Mouse (Mus musculus): ENCODE data around the gene Fam161b.
A peak's percentile ranks its signal among the peaks of the same experiment; 100 is the strongest.

Fam161b gene

DNA sequence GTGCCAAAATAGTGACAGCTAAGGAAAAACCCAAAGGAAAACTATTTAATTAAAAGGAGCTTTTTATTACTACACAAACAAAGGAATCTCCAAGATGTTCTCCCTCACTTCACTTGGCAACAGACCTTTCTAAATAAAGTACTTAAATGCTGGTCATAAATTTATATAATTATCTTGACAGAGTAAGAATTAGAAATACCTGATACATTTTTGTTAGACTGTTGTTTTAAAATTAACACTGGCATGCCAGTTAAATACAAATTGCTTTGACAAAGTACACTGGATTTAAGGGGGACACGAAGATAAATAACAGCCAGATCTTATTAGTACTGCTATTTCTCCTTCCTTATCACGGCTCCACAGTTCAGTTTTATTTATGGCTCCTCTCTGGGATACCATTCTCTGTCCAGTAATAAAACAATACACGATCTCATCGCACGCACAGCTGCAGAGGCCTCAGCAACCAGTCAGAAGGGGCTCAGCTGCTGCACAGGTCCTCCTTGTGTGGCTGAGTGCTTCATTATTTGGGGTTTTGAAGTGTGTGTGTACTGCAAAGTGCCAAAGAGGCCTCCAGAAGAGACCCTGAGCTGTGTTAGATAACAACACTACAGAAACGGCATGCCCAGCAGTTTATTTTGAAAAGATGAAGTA, 12.3 kb upstream of the Fam161b start:
- no peak for DNase-seq (ENCODE audit: low read depth)

DNA sequence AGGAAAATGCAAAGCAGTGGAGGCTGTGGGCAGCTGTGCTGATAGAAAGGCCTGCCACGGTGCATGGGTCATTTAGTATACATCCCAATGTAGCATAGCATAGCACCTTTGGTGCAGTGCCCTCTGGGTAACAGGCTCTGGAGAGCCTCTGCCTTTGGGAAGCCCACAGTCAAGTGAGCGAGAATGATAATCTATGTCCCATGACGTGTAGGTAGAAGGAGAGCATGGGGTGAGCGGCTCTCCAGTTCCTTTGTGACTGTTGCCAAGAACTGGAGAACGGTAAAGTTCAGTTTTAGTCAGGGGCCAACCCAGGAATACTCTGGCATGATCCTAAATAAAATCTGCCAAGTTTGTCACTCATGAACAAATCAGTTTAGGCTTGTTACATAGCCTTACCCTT, 10.0 kb upstream of the Fam161b start:
- no peak for DNase-seq (ENCODE audit: low read depth)

DNA sequence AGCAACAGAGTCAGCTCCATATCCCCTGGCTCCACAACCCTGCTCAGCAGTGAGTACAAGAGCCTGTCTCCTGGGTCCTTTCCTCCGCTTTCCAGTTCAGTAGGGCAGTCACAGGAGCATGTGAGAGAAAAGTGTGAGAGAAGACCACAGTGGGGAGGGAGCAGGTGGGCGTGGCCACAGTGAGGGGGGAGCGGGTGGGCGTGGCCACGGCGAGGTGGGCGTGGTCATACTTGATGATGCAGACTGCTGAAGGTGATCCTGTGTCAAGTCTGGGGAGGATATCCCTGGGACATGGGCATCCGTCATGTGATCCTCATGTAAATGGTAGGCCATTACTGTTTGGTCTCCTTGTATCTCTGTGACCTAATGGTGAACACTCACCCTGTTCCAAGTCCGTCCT, 5.3 kb upstream of the Fam161b start:
- peak; percentile 15 for DNase-seq (ENCODE audit: low read depth)

DNA sequence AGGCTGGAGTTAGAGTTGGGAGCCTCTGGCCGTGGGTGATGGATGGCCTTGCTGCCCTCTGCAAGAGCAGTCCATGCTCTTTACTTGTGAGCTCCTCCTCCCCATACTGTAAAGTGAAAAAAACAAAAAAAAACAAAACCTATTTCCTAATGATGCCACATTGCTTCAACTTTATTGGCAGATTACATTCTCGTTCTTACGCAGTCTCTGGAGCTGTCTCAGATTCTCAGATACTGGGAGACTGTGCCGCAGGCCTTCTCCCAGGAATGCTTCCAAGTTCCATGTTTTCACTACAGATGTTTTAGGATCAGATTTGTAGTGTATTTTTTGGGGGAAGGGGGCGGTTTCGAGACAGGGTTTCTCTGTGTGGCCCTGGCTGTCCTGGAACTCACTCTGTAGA, 3.5 kb upstream of the Fam161b start:
- no peak for DNase-seq (ENCODE audit: low read depth)

DNA sequence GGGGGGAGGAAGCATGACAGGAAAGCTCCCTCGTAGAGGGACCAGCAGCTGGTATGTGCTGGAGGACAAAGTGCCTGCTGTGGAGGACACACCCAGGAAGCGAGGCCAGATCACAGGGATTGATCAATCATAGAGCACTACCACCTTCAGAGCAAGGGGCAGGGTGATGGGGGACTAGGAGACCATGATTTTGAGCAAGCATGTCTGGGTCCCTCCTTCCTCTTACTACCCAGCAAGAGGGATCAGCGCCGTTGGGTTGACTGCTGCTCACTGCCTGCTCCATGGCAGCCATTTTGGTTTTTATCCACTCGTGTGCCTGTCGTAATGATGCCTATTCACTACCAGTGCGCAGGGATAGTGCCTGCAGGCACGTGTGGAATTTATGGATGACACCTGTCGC, 2.7 kb upstream of the Fam161b start:
- no peak for DNase-seq (ENCODE audit: low read depth)

DNA sequence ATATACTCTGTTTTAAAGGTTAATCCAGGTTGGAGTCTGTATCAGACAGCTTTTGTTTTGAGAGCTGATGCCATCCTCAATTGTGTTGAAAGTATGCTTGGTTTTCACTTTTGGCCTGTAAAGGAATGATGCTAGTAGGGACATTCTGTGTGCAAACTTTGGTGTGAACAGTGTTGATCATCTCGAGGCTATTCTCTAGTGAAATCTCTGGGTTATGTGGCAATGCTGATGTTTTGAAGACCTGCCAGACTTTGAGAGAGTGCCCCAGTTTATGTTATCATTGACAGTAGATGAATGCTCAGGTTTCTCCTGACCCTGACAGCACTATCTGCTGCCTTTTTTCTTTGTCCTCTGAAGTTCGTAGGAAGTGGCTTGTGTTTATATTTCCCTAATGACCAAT, 1.2 kb upstream of the Fam161b start:
- DNase-seq (ENCODE audit: low read depth) = no peak

DNA sequence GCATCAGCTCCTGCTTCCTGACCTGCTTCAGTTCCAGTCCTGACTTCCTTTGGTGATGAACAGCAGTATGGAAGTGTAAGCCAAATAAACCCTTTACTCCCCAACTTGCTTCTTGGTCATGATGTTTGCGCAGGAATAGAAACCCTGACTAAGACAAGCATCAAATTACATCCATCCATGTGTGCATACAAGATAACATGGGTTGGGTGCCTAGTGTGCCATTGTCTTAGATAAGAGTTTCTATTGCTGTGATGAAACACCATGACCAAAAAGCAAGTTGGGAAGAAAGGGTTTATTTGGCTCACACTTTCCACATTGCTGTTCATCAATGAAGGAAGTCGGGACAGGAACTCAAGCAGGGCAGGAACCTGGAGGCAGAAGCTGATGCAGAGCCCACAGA, 2.9 kb downstream of the Fam161b start:
- peak; percentile 60 for DNase-seq (ENCODE audit: low read depth)

DNA sequence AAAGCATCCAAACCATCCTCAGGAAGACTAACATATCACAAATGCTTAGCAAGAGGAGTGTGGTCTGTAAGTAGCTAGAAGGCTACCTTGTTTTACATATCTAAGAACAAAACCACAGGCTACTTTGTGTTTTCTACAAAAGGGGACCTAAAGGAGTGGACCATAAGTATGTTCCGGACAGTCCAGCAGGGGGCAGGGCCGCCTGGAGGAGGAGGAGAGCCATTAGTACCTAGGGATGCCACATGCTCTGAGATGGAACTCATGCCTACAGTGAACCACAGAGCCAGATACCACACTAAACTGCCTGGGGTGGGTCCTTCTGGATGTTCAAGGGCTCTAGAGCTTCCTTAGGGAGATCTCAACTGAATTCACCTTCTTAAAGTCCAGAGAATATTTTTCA, 14.4 kb downstream of the Fam161b start:
- DNase-seq (ENCODE audit: low read depth) = peak; percentile 74

DNA sequence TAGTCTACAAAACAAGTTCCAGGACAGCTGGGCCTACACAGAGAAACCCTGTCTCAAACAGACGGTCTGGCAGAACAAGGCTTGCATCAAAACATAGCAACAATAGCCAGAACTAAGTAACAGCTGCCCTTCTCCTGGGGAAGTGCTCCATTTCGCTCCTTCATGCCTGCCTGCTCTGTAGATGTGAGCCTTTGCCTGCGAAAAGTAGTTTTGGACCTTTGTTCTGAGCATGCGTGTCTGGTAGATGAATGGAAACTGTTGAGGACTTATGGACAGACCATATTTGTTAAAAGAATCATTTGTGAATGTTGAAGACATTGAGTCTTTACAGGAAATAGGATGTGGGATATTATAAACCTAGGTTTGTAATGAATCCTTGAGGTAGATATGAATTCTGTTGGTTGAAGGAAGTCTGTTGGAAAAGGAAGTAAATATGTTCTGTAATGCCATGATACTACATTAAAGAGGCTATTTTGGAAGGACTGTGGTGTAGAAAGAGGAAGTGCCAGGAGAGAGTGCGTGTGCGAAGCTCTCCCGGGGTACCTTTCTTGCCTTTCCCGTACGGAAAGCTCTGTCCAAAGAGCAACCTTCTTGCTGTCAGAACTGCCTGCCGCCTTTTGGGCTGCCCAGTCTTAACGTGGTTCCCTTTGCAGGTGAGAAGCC, 24.5 kb downstream of the Fam161b start:
- peak; percentile 77 for DNase-seq (ENCODE audit: low read depth)

DNA sequence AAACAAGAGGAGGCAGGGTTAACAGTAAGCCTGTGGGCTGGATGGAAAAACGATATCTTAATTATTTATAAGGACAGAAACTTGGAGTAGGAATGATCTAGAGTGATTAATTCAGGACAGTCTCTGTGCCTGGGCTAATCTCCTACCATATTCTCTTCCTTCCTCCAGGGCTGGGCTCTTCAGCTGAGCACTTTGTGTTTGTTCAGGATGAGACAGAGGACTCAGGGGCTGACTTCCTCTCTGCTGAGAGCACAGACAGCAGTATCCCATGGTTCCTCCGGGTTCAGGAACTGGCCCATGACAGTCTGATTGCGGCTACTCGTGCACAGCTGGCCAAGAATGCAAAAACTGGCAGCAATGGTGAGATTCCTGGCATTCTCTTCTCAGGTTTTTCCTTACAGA, 34.5 kb downstream of the Fam161b start:
- no peak for DNase-seq (ENCODE audit: low read depth)

DNA sequence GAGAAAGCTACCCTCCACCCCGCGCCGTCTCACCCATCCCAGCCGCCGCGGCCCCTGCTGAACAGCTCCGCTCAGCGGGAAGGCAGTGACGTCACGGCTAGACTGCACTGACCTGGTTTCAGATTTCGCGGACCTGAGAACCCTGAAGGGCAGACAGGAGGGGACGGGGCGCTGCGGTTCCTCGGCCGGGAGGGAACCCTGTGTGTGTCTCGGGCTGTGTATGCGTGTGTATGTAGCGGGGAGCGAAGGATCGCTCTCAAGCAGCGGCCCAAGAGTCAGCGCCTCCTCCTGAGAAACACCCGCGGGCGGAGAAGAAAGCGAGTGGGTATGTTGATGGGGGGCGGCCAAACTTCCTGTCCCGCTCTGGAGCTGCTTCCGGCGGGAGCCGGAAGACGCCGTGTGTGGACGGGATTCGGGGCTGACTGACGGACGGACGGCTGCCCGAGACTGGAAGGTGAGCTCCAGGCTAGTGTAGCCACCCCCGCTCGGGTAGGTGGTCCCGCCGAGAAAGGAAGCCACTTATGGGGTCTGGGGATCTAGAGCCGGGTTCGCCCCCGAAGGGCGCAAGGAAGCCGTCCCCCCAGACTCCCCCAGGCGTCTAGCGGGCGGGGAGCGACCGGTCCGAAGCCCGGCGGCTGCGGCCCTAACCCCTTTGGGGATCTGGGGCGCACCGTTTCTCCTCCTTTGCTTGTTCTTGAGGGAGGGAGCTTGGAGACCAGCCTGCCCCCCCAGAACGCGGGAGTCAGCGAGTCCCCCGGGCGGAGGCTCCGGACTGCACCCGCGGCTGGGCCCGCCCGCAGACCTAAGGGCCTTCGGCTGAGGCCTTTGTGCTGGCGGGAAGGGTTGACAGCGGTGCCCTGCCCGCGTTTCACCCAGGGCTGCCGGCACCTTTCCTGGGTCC, 44.7 kb downstream of the Fam161b start, which contains the start of gene Zfp410:
TSS of gene Zfp410 (plus strand) at position 132 of the 901 bp plus-strand sequence.
- peak; percentile 92 for DNase-seq (ENCODE audit: low read depth)

DNA sequence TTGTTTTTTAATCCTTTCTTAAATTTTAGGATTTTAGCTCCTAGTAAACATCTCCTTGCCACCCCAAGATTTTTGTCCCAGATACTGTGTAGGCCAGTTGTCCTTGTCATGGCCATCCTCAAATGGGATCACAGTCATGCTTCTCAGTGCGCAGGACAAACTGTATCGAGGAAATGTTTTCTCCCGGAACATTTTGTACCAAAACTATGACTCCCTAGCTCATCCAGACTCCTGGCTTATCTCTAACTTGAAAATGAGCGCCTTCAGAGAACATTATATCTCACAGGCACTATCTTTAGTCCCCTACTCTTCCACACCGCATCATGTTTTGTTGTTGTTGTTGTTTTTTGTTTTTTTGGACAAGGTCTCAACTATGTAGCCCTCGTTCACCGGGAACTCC, 45.6 kb downstream of the Fam161b start:
- no peak for DNase-seq (ENCODE audit: low read depth)

DNA sequence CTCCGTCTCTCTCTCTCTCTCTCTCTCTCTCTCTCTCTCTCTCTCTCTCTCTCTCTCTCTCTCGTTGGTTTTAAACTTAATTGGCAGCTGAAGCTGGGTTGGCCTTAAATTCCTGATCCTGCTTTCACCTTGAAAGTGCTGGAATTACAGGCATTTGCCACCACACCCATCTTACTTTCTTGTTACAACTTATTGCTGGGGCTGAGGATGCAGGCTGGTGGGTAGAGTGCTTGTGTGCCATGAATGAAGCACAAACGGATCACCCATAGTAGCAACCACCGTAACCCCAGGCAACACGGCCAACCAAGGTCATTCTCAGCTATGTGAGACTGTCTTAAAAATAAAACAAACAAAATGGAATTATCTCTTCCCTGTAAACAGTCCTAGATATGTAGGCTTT, 50.3 kb downstream of the Fam161b start:
- DNase-seq (ENCODE audit: low read depth) = no peak

DNA sequence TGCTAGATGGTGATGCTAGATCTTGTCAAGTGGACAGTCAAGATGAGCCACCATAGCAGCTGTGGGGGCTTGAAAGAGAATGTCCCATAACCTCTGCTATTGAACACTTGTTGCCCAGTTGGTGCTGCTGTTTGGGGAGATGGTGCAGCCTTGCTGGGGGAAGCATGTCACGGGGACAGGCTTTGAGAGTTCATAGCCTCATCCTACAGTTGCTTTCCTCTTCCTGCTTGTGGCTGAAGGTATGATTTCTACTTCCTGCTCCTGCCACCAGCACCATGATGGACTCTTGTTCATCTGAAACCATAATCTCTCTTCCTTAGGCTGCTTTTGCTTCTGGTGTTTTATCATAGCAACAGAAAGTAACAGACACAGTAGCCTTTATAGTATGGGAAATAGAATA, 57.1 kb downstream of the Fam161b start:
- no peak for DNase-seq (ENCODE audit: low read depth)

DNA sequence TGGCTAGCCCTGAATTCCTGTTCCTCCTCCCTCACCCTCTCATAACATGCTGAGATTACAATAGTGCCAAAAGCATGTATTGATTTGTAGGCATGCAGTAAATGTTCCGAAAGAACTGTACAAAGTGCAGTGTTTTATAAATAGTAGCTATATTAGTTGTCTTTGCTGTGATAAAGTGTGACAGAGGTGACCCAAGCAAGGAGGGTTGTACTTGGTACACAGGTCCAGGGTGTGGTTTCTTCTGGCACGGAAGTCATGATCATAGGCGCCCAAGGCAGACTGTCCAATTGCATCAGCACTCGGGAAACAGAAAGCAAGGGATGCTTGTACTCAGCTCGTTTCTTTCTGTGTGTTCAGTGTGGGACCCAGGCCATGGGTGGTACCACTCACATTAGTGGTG, 57.5 kb downstream of the Fam161b start:
- no peak for DNase-seq (ENCODE audit: low read depth)

DNA sequence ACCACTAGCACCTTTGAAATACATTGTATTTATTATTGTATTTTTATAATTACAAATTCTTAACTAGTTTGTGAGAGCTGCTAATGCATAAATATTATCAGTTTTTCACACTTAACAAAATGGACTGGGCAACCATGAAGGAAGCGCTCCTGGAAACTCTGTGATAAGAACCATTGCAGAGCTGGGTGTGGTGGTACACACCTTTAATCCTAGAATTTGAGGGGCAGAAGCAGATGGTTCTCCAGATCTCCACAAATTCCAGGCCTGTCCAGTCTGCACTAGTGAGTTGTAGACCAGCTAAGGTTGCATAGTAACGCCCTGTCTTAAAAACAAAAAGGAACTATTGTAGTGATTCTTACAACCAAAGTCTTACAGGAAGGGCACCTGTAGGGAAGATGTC, 62.4 kb downstream of the Fam161b start:
- DNase-seq (ENCODE audit: low read depth) = no peak

DNA sequence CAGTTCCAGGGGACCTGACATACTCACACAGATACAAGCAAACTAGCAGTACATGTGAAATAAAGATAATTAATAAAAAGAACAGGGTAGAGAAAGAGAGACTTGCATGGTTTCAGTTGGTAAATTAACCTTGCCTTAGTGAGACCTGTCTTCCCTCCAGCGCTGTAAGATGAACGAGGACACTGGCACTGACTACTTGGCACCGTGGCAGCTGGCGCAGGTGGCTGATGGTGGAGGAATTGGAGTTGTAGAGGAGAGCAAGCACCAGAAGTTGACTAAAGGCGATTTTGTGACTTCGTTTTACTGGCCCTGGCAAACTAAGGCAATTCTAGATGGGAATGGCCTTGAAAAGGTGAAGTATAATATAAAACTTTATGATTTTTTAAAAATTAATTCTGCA, 63.8 kb downstream of the Fam161b start:
- no peak for DNase-seq (ENCODE audit: low read depth)
